Mouse (Mus musculus) layer of hippocampus, postnatal 36 days (tissue): ENCODE data around the gene Slc25a14. TPM values are rescaled to one million over a fixed set of nuclear protein-coding genes. Genes with fewer than 3 reads are reported as not detected.

Source experiments
- DNase-seq, 2 experiments: peaks; one replicate each; pipeline ENCODE4 v3.0.0; 2022
- total RNA-seq, 2 experiments: library from RNA; stranded (reverse); gene quantifications; 2 replicates each; pipeline ENCODE4 v1.2.3; 2021

Slc25a14 gene
- 10 to 100 TPM; 55.4 to 58.0 TPM for total RNA-seq

GRCm38 (mm10) chrX:48623379-48624053 is at the start of gene Slc25a14:
Gene Slc25a14, plus strand, starts transcription at chrX:48623413.
- peak; percentile 77 to 82 for DNase-seq

- no peak for DNase-seq
These were observed 39.9 kb upstream of the Slc25a14 start for GRCm38 (mm10) chrX:48583332-48583731.

- DNase-seq, result peak in 1 of 2 experiments; percentile 2
These were observed 29.5 kb upstream of the Slc25a14 start for GRCm38 (mm10) chrX:48593721-48594098.

GRCm38 (mm10) chrX:48594099-48594760 is 29.0 kb upstream of the Slc25a14 start, which contains the start of gene Zfp280c:
Gene Zfp280c, minus strand, starts transcription at chrX:48594504.
- peak; percentile 51 to 67 for DNase-seq

DNA sequence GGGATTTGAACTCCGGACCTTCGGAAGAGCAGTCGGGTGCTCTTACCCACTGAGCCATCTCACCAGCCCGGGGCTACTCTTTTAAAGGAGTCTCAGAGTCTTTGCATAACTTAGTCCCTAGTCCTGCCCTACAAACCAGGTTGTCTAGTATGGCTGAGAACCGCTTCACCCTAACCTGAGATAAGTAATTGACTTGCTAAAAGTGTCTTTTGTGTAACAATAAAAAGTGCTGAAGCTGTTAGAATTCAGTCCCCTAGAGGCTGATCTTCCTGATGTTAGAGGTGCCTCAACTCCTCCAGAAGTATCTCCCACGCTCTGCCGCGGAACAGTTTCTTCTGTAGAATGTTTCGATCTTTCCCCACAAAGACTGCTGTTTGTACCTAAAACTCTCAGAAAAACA is 27.2 kb upstream of the Slc25a14 start:
- no peak for DNase-seq

- no peak for DNase-seq
These were observed 26.3 kb upstream of the Slc25a14 start for GRCm38 (mm10) chrX:48596906-48597305.

DNA sequence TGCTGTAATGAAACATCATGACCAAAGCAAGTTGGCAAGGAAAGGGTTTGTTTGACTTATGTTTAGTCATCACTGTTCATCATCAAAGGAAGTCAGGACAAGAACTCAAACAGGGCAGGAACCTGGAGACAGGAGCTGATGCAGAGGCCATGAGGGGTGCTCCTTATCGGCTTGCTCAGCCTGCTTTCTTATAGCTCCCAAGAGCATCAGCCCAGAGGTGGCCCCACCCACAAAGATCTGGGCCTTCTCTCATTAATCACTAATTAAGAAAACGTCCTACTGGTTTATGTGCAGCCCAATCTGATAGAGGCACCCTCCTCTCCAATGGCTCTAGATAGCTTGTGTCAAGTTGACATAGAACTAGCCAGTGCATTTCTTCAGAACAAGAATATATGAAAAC is 18.3 kb upstream of the Slc25a14 start:
- DNase-seq, result no peak

GRCm38 (mm10) chrX:48623049-48623378 is 199 bp upstream of the Slc25a14 start:
- DNase-seq, result no peak

DNA sequence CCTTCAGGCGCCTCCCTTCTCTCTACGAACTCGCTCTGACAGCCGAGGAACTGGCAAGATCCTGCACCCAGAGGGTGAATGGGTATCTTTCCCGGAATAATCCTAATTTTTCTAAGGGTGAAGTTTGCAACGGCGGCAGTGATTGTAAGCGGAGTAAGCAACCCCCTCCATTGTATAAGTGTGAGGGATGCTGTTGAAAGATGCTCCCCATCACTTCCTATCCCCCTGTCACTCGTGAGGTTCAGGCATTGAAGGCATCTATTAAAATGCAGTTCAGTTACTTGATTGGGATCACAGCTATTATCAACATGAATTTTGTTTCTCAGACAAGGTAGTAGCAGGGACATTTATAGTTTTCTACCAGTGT is 824 bp downstream of the Slc25a14 start:
- DNase-seq, result no peak

- no peak for DNase-seq
These were observed 13.8 kb downstream of the Slc25a14 start for GRCm38 (mm10) chrX:48637032-48637431.

- no peak for DNase-seq
These were observed 20.9 kb downstream of the Slc25a14 start for GRCm38 (mm10) chrX:48644122-48644521.

DNA sequence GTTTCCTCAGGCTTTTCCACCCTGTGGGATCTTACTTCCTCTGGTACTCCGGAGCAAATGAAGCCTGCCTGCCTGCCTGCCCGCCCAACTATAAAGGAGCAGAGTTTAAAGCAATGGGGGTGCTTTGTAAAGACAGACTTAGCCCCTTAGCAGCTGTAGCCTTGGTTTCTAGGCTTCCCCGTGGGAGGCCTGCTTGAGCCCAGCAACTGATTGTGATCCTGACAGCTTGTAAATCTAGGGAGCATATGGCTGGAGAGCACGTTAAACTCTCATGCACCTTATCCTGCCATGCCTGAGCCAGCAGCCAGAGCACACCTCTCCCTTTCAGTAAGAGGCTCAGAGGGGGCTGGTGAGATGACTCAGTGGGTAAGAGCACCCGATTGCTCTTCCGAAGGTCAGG is 43.6 kb downstream of the Slc25a14 start:
- no peak for DNase-seq

DNA sequence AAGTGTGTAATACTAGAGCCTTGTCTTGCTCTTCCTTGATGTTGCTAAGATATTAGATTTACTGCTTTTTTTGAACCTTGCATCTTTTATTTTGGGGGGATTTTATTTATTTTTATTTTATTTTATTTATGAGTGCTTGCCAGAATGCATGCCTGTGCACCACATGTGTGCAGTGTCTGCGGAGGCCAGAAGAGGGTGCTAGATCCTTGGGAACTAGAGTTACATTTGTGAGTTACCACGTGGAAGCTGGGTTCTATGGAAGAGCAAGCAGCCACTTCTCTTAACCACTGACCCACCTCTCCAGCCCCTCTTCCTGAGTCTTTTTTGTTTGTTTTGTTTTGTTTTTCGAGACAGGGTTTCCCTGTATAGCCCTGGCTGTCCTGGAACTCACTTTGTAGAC is 46.4 kb downstream of the Slc25a14 start:
- no peak for DNase-seq

- DNase-seq, result no peak
These were observed 48.5 kb downstream of the Slc25a14 start for GRCm38 (mm10) chrX:48671714-48672113.

GRCm38 (mm10) chrX:48674171-48674570 is 51.0 kb downstream of the Slc25a14 start, which contains the start of gene Gpr119:
Gene Gpr119, minus strand, starts transcription at chrX:48674478.
- no peak for DNase-seq

- no peak for DNase-seq
These were observed 60.2 kb downstream of the Slc25a14 start for GRCm38 (mm10) chrX:48683451-48683850.

- DNase-seq, result no peak
These were observed 60.6 kb downstream of the Slc25a14 start for GRCm38 (mm10) chrX:48683857-48684256.

- no peak for DNase-seq
These were observed 71.2 kb downstream of the Slc25a14 start for GRCm38 (mm10) chrX:48694460-48694859.

DNA sequence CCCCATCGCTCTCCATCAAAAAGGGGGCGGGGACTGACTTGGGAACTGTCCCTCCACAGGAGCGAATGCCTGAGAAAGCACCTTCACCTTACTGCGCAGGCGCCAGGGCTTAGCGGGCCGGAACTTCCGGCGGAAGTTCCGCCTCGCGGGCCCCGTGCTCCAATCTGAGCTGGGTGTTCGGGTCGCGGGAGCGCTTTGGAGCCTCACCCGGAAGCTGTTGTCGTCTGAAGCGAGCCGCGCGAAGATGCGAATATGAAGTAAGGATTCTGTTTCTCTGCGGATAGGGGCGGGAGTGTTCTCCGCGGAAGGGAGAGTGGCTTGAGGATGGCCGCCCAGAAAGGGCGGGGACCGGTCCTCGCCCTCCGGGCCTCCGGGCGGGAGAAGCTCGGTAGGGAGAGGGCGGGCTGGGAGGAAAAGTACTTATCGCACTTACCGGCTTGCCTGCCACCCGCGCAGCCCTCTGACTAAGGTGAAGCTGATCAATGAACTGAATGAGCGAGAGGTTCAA is 71.7 kb downstream of the Slc25a14 start, which contains the start of gene Rbmx2:
Rbmx2 (plus strand) TSS at position 141 of the 508 bp plus-strand sequence.
- peak; percentile 85 to 88 for DNase-seq

- no peak for DNase-seq
These were observed 86.5 kb downstream of the Slc25a14 start for GRCm38 (mm10) chrX:48709701-48710100.
